Comparison of ENCODE assay signal across 18 mouse cellular contexts in genomic region chr16:66892359-66892758, GRCm38 (mm10).
DNase-seq lines count a peak whose midpoint lies in the region; ATAC-seq and TF ChIP-seq lines count a peak whose summit lies in the region.
"Had no signal": no experiment of that assay in that cellular context is flagged by ENCODE, and none has a peak within 500 bp of the region (broad histone marks: within the 10 kb centered on the region; RNA-seq: fewer than 3 reads in every experiment).

No protein-coding gene starts in this region.

- H3K27me3 ChIP-seq in cerebellum, adult 2 months (ENCODE audit: control insufficient read depth, insufficient read depth, low read length) = no peaks in the 10 kb centered on the region
- H3K27me3 ChIP-seq in hindbrain, embryonic 12.5 days = no peaks in the 10 kb centered on the region
- no peaks in the 10 kb centered on the region for H3K27me3 ChIP-seq in neural tube, embryonic 14.5 days (ENCODE audit: control insufficient read depth, insufficient read depth, low read length)
- H3K27me3 ChIP-seq: intestine, embryonic 15.5 days; limb, embryonic 15.5 days; megakaryocyte, embryonic 14.5 days had no signal

- no peak overlapping the region for H3K4me2 ChIP-seq in hindbrain, embryonic 12.5 days (replicated peaks)
- H3K4me2 ChIP-seq in neural tube, embryonic 14.5 days (ENCODE audit: low read depth, low read length) = no peak overlapping the region
- H3K4me2 ChIP-seq: heart, embryonic 11.5 days; intestine, embryonic 15.5 days; limb, embryonic 15.5 days had no signal

- 9% methylated on average over 6 of the region's 6 CpGs for WGBS in cerebellum, adult 2 months
- 86% methylated on average over 6 of the region's 6 CpGs for WGBS in hindbrain, embryonic 12.5 days
- WGBS in neural tube, embryonic 14.5 days = 73% methylated on average over 6 of the region's 6 CpGs

- peaks cover 7% of the 10 kb centered on the region; the same call in 1 of the 2 replicates for H3K4me1 ChIP-seq in cerebellum, adult 2 months (ENCODE audit: control insufficient read depth, insufficient read depth, low read length)
- no peaks in the 10 kb centered on the region for H3K4me1 ChIP-seq in hindbrain, embryonic 12.5 days
- no peaks in the 10 kb centered on the region for H3K4me1 ChIP-seq in neural tube, embryonic 14.5 days (ENCODE audit: control insufficient read depth, insufficient read depth, low read length)
- H3K4me1 ChIP-seq: intestine, embryonic 15.5 days; limb, embryonic 15.5 days; megakaryocyte, embryonic 14.5 days had no signal

- peak; percentile 77 for DNase-seq in left cerebral cortex, postnatal 4 days
- DNase-seq in left cerebral cortex, adult 9 months (ENCODE audit: low spot score in 2 of 2) = no peak
- peak; percentile 70 to 86 for DNase-seq in cerebellum, adult 2 months
- DNase-seq in adipocyte (ENCODE audit: low spot score) = no peak
- no peak for DNase-seq in kidney, postnatal 14 days
- DNase-seq in left cerebral cortex, postnatal 14 days (ENCODE audit: low spot score in 2 of 2) = no peak
- DNase-seq: adrenal gland, postnatal 10 days; gastrocnemius, postnatal 14 days; heart, postnatal 14 days; lung, postnatal 14 days; thymus, adult 2 months had no signal

- TF ChIP-seq POLR2A in cerebellum, adult 2 months (IDR thresholded peaks at IDR 0.05; ENCODE audit: borderline replicate concordance, insufficient read depth, low read length) = no peak

- intact Hi-C loops in left cerebral cortex, postnatal 4 days (cut with DNase I) = no loop called here
- intact Hi-C loops in left cerebral cortex, postnatal 14 days (cut with DNase I) = no loop called here

- H3K9me3 ChIP-seq in hindbrain, embryonic 12.5 days (replicated peaks) = no peaks in the 10 kb centered on the region
- no peaks in the 10 kb centered on the region for H3K9me3 ChIP-seq in neural tube, embryonic 14.5 days (ENCODE audit: control insufficient read depth, low read length)
- H3K9me3 ChIP-seq: intestine, embryonic 15.5 days; limb, embryonic 15.5 days; megakaryocyte, embryonic 14.5 days had no signal

- no peak for ATAC-seq in hindbrain, embryonic 12.5 days (ENCODE audit: low FRiP score)
- ATAC-seq in neural tube, embryonic 14.5 days (ENCODE audit: low read depth) = peak; percentile 72; the same call in 1 of the 2 replicates
- ATAC-seq: intestine, embryonic 15.5 days; midbrain, embryonic 16.5 days had no signal

- H3K36me3 ChIP-seq in hindbrain, embryonic 12.5 days = no peaks in the 10 kb centered on the region
- H3K36me3 ChIP-seq in neural tube, embryonic 14.5 days (ENCODE audit: control insufficient read depth, insufficient read depth, low read length) = no peaks in the 10 kb centered on the region
- H3K36me3 ChIP-seq: intestine, embryonic 15.5 days; limb, embryonic 15.5 days had no signal

- H3K27ac ChIP-seq in cerebellum, adult 2 months (ENCODE audit: insufficient read depth, low read length) = 0 out of 2 replicates have a peak overlapping the region, but pooled peaks have one; percentile 4
- 0 out of 2 replicates have a peak overlapping the region, but pooled peaks have one; percentile 2 for H3K27ac ChIP-seq in hindbrain, embryonic 12.5 days
- no peak overlapping the region; the same call in 1 of the 2 replicates for H3K27ac ChIP-seq in neural tube, embryonic 14.5 days (ENCODE audit: low read depth, low read length)
- H3K27ac ChIP-seq: intestine, embryonic 15.5 days; limb, embryonic 15.5 days had no signal

- H3K9ac ChIP-seq in hindbrain, embryonic 12.5 days = no peak overlapping the region
- H3K9ac ChIP-seq in neural tube, embryonic 14.5 days (replicated peaks; ENCODE audit: low read depth, low read length) = no peak overlapping the region
- H3K9ac ChIP-seq: intestine, embryonic 15.5 days; limb, embryonic 15.5 days had no signal

- TF ChIP-seq CTCF in cerebellum, adult 2 months (IDR thresholded peaks at IDR 0.05; ENCODE audit: borderline replicate concordance, insufficient read depth, low read depth, low read length) = 0 out of 2 replicates have a peak, but pooled peaks have one; percentile 10

- H3K4me3 ChIP-seq in cerebellum, adult 2 months (replicated peaks; ENCODE audit: insufficient read depth, low read depth, low read length) = no peak overlapping the region
- no peak overlapping the region for H3K4me3 ChIP-seq in hindbrain, embryonic 12.5 days
- no peak overlapping the region for H3K4me3 ChIP-seq in neural tube, embryonic 14.5 days (ENCODE audit: low read depth, low read length)
- H3K4me3 ChIP-seq: intestine, embryonic 15.5 days; limb, embryonic 15.5 days; megakaryocyte, embryonic 14.5 days had no signal

Comparison
In these comparisons a context has a peak if more than half of its experiments do, and no peak if none do; other contexts are left out.
1. DNase-seq: peak in left cerebral cortex, postnatal 4 days (single experiment) and cerebellum, adult 2 months (2 of 2); none in left cerebral cortex, adult 9 months (0 of 2), adipocyte (single experiment), kidney, postnatal 14 days (single experiment) and left cerebral cortex, postnatal 14 days (0 of 2).